Mouse (Mus musculus): ENCODE results near the gene Cdc73.

DNA sequence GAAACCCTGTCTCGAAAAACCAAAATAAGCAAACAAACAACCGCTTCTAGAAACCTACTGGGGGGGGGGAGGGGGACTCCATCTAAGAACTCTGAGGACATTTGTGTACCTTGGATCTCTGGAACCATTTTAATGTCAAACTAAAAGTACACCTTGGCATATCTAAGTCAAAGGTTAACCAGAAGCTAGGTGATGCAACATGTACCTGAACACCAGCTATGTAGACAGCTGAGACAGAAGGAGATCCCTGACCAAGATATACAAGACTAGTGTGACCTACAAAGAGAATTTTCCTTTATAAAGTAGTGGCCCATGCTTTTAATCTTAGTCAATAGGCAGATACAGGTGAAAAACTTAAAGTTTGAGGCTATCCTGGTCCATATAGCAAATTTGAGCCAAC lies 39.5 kb downstream of the Cdc73 start:
- TF ChIP-seq CTCF (IDR thresholded peaks at IDR 0.05; ENCODE audit: low read depth, low read length): no peak
- no peak for TF ChIP-seq POLR2A (IDR thresholded peaks at IDR 0.05; ENCODE audit: extremely low read depth, insufficient read depth, low read length)
